Mouse (Mus musculus): ENCODE measurements around the gene Rhox4a2. TPM values are rescaled to one million over a fixed set of nuclear protein-coding genes. Genes with fewer than 3 reads are reported as not detected.
"Not testable (repeated sequence)": the region's sequence is repeated elsewhere in the genome, so short reads cannot be mapped to it uniquely, and the experiment has no call there.

Gene Rhox4a2
- total RNA-seq (2014; fragmentation: Nextera tagmentation) (not detected in 2 replicates), total RNA-seq (2017) (not detected in 2 replicates)

DNA sequence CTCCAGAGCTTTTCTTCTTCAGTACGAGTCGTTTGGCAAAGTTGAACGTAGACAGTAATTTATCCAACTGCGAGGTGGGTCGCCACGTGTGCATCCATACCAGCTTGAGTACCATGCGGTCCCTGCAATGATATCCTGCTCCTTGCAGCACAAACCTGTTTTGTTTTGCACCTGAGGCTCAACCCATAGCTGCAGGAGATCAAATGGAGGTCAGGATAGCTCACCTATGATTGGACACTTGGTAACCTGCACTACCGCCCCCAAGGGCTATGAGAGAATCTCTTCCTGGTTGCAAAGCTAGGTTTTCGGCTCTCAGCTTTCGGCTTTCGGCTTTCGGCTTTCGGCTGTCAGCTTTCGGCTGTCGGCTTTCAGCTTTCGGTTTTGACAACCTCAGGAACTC is at the start of gene Rhox4a2:
Gene Rhox4a2, plus strand, starts transcription at position 301 of the 400 bp plus-strand sequence.
- not testable (repeated sequence) for ATAC-seq (replicated peaks; ENCODE audit: poor library complexity, severe bottlenecking)

DNA sequence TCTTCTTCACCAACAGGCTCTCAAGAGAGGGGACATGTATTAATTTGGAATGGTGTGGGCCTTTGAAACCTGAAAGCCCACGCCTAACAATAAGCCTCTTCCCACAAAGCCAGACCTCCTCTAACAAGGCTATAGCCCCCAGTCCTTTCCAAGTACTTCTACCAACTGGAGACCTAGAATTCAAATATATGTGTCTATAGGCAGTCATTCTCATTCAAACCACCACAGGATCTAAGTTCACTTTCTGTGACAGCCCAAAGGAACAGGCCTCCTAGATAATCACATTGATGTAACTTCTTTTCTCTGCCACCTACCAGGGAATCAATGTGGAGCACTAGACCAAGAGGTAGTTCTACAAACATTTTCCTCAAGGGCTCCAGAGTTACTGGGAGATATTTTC is 10.9 kb upstream of the Rhox4a2 start, which contains the start of gene Rhox3a2:
Gene Rhox3a2, plus strand, starts transcription at position 301 of the 400 bp plus-strand sequence.
- ATAC-seq (replicated peaks; ENCODE audit: poor library complexity, severe bottlenecking), result not testable (repeated sequence)

DNA sequence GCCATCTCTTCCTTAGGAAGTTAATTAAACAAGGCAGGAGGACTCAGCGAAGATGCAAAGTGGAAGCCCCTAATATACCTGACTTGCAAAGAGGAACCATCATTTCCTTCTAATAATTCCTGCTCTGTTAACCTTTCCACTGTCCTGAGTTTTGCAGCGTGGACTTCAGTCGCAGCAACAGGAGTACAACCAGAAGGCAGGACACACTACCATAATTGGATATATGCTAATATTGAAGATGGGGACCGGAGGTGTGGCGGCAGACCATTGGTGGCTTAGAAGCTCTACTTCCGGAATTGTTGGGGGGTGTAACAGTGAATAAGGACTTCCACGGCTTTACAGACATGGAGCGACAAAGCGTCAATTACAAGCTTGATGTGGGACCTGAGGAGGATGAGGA is 21.1 kb downstream of the Rhox4a2 start, which contains the start of gene Rhox2b:
Gene Rhox2b, plus strand, starts transcription at position 301 of the 400 bp plus-strand sequence.
- ATAC-seq (replicated peaks; ENCODE audit: poor library complexity, severe bottlenecking), result not testable (repeated sequence)

DNA sequence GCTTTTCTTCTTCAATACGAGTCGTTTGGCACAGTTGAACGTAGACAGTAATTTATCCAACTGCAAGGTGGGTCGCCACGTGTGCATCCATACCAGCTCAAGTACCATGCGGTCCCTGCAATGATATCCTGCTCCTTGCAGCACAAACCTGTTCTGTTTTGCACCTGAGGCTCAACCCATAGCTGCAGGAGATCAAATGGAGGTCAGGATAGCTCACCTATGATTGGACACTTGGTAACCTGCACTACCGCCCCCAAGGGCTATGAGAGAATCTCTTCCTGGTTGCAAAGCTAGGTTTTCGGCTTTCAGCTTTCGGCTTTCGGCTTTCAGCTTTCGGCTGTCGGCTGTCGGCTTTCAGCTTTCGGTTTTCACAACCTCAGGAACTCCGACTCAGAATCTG is 41.5 kb downstream of the Rhox4a2 start, which contains the start of gene Rhox4b:
Gene Rhox4b, plus strand, starts transcription at position 301 of the 400 bp plus-strand sequence.
- ATAC-seq (replicated peaks; ENCODE audit: poor library complexity, severe bottlenecking), result not testable (repeated sequence)

Other genes with a start within 250 kb of the Rhox4a2 start
- not detected in 2 replicates for gene Akap14, start 222.0 kb upstream of the Rhox4a2 start, total RNA-seq (2014; fragmentation: Nextera tagmentation)
- gene Akap14, start 222.0 kb upstream of the Rhox4a2 start, total RNA-seq (2017), result not detected in 2 replicates
- 227 and 528 TPM in 2 replicates for gene Ndufa1, start 199.7 kb upstream of the Rhox4a2 start, total RNA-seq (2014; fragmentation: Nextera tagmentation)
- gene Ndufa1, start 199.7 kb upstream of the Rhox4a2 start, total RNA-seq (2017), result 90.1 and 112 TPM in 2 replicates
- 0.73 and 5.8 TPM in 2 replicates for gene Rnf113a1, start 199.6 kb upstream of the Rhox4a2 start, total RNA-seq (2014; fragmentation: Nextera tagmentation)
- 2.9 and 3.8 TPM in 2 replicates for gene Rnf113a1, start 199.6 kb upstream of the Rhox4a2 start, total RNA-seq (2017)
- not detected in 2 replicates for gene Gm9, start 179.8 kb upstream of the Rhox4a2 start, total RNA-seq (2014; fragmentation: Nextera tagmentation)
- gene Gm9, start 179.8 kb upstream of the Rhox4a2 start, total RNA-seq (2017), result not detected in 2 replicates
- not detected in 2 replicates for gene Rhox1, start 168.6 kb upstream of the Rhox4a2 start, total RNA-seq (2014; fragmentation: Nextera tagmentation)
- gene Rhox1, start 168.6 kb upstream of the Rhox4a2 start, total RNA-seq (2017), result not detected in 2 replicates
- not detected in 2 replicates for gene Rhox2a, start 145.9 kb upstream of the Rhox4a2 start, total RNA-seq (2014; fragmentation: Nextera tagmentation)
- gene Rhox2a, start 145.9 kb upstream of the Rhox4a2 start, total RNA-seq (2017), result not detected in 2 replicates
- not detected in 2 replicates for gene Rhox3a, start 140.9 kb upstream of the Rhox4a2 start, total RNA-seq (2014; fragmentation: Nextera tagmentation)
- not detected in 2 replicates for gene Rhox3a, start 140.9 kb upstream of the Rhox4a2 start, total RNA-seq (2017)
- gene Rhox4a, start 125.5 kb upstream of the Rhox4a2 start, total RNA-seq (2014; fragmentation: Nextera tagmentation), result not detected in 2 replicates
- not detected in 2 replicates for gene Rhox4a, start 125.5 kb upstream of the Rhox4a2 start, total RNA-seq (2017)
- gene Rhox3a2, start 10.8 kb upstream of the Rhox4a2 start, total RNA-seq (2014; fragmentation: Nextera tagmentation), result not detected in 2 replicates
- not detected in 2 replicates for gene Rhox3a2, start 10.8 kb upstream of the Rhox4a2 start, total RNA-seq (2017)
- not detected in 2 replicates for gene Rhox2b, start 21.2 kb downstream of the Rhox4a2 start, total RNA-seq (2014; fragmentation: Nextera tagmentation)
- gene Rhox2b, start 21.2 kb downstream of the Rhox4a2 start, total RNA-seq (2017), result not detected in 2 replicates
- not detected in 2 replicates for gene Rhox4b, start 41.6 kb downstream of the Rhox4a2 start, total RNA-seq (2014; fragmentation: Nextera tagmentation)
- gene Rhox4b, start 41.6 kb downstream of the Rhox4a2 start, total RNA-seq (2017), result not detected in 2 replicates
- gene Rhox2c, start 62.8 kb downstream of the Rhox4a2 start, total RNA-seq (2014; fragmentation: Nextera tagmentation), result not detected in 2 replicates
- gene Rhox2c, start 62.8 kb downstream of the Rhox4a2 start, total RNA-seq (2017), result not detected in 2 replicates
- gene Rhox3c, start 67.7 kb downstream of the Rhox4a2 start, total RNA-seq (2014; fragmentation: Nextera tagmentation), result not detected in 2 replicates
- not detected in 2 replicates for gene Rhox3c, start 67.7 kb downstream of the Rhox4a2 start, total RNA-seq (2017)
- not detected in 2 replicates for gene Rhox4c, start 89.5 kb downstream of the Rhox4a2 start, total RNA-seq (2014; fragmentation: Nextera tagmentation)
- gene Rhox4c, start 89.5 kb downstream of the Rhox4a2 start, total RNA-seq (2017), result not detected in 2 replicates
- gene Rhox2d, start 102.6 kb downstream of the Rhox4a2 start, total RNA-seq (2014; fragmentation: Nextera tagmentation), result not detected in 2 replicates
- gene Rhox2d, start 102.6 kb downstream of the Rhox4a2 start, total RNA-seq (2017), result not detected in 2 replicates
- gene Rhox4d, start 123.5 kb downstream of the Rhox4a2 start, total RNA-seq (2014; fragmentation: Nextera tagmentation), result not detected in 2 replicates
- not detected in 2 replicates for gene Rhox4d, start 123.5 kb downstream of the Rhox4a2 start, total RNA-seq (2017)
- not detected in 2 replicates for gene Rhox2e, start 139.6 kb downstream of the Rhox4a2 start, total RNA-seq (2014; fragmentation: Nextera tagmentation)
- gene Rhox2e, start 139.6 kb downstream of the Rhox4a2 start, total RNA-seq (2017), result not detected in 2 replicates
- gene Rhox3e, start 151.2 kb downstream of the Rhox4a2 start, total RNA-seq (2014; fragmentation: Nextera tagmentation), result not detected in 2 replicates
- not detected in 2 replicates for gene Rhox3e, start 151.2 kb downstream of the Rhox4a2 start, total RNA-seq (2017)
- gene Rhox4e, start 166.6 kb downstream of the Rhox4a2 start, total RNA-seq (2014; fragmentation: Nextera tagmentation), result not detected in 2 replicates
- gene Rhox4e, start 166.6 kb downstream of the Rhox4a2 start, total RNA-seq (2017), result not detected in 2 replicates
- gene Rhox2f, start 180.6 kb downstream of the Rhox4a2 start, total RNA-seq (2014; fragmentation: Nextera tagmentation), result not detected in 2 replicates
- not detected in 2 replicates for gene Rhox2f, start 180.6 kb downstream of the Rhox4a2 start, total RNA-seq (2017)
- not detected in 2 replicates for gene Rhox3f, start 190.1 kb downstream of the Rhox4a2 start, total RNA-seq (2014; fragmentation: Nextera tagmentation)
- gene Rhox3f, start 190.1 kb downstream of the Rhox4a2 start, total RNA-seq (2017), result not detected in 2 replicates
- not detected in 2 replicates for gene Rhox4f, start 216.9 kb downstream of the Rhox4a2 start, total RNA-seq (2014; fragmentation: Nextera tagmentation)
- gene Rhox4f, start 216.9 kb downstream of the Rhox4a2 start, total RNA-seq (2017), result not detected in 2 replicates
- gene Rhox3g, start 237.8 kb downstream of the Rhox4a2 start, total RNA-seq (2014; fragmentation: Nextera tagmentation), result not detected in 2 replicates
- gene Rhox3g, start 237.8 kb downstream of the Rhox4a2 start, total RNA-seq (2017), result not detected in 2 replicates

All from granulocyte monocyte progenitor cell, adult 5-6 weeks (primary cell).